Mouse (Mus musculus): ENCODE data around the gene Zbtb16. TPM values are rescaled to one million over a fixed set of nuclear protein-coding genes. Genes with fewer than 3 reads are reported as not detected.
A peak's percentile ranks its signal among the peaks of the same experiment; 100 is the strongest.

Zbtb16 gene
- polyA plus RNA-seq, 1 experiment = 3.0 TPM

- no peaks in the 10 kb centered on the region; the same call in 1 of the 2 replicates for H3K4me1 ChIP-seq (ENCODE audit: control insufficient read depth, insufficient read depth, low read length)
- no peaks in the 10 kb centered on the region for H3K36me3 ChIP-seq (ENCODE audit: control insufficient read depth, insufficient read depth, low read length)
- 3% methylated on average over 12 of the region's 12 CpGs for WGBS
- no peak for DNase-seq
- H3K4me3 ChIP-seq (ENCODE audit: insufficient read depth, low read depth, low read length) = peak overlapping the region; percentile 37
- H3K27ac ChIP-seq (ENCODE audit: insufficient read depth, low read depth, low read length) = 0 out of 2 replicates have a peak overlapping the region, but pooled peaks have one; percentile 24
- TF ChIP-seq POLR2A (IDR thresholded peaks at IDR 0.05; ENCODE audit: low read depth, low read length) = no peak
- TF ChIP-seq CTCF (conservative IDR thresholded peaks at IDR 0.05; ENCODE audit: insufficient read depth, insufficient read length, low read depth, low read length) = no peak
- no peaks in the 10 kb centered on the region for H3K27me3 ChIP-seq (replicated peaks; ENCODE audit: control insufficient read depth, insufficient read depth, low read length)
Observed at GRCm38 (mm10) chr9:48836566-48836930, 526 bp upstream of the Zbtb16 start.

GRCm38 (mm10) chr9:48834541-48835411 is 1.2 kb downstream of the Zbtb16 start:
- WGBS = 4% methylated on average over 65 of the region's 65 CpGs
- no peaks in the 10 kb centered on the region for H3K36me3 ChIP-seq (ENCODE audit: control insufficient read depth, insufficient read depth, low read length)
- H3K4me1 ChIP-seq (ENCODE audit: control insufficient read depth, insufficient read depth, low read length) = no peaks in the 10 kb centered on the region; the same call in 1 of the 2 replicates
- H3K27ac ChIP-seq (ENCODE audit: insufficient read depth, low read depth, low read length) = no peak overlapping the region
- DNase-seq = peak; percentile 31
- TF ChIP-seq CTCF (conservative IDR thresholded peaks at IDR 0.05; ENCODE audit: insufficient read depth, insufficient read length, low read depth, low read length) = no peak
- no peak for TF ChIP-seq POLR2A (IDR thresholded peaks at IDR 0.05; ENCODE audit: low read depth, low read length)
- H3K4me3 ChIP-seq (ENCODE audit: insufficient read depth, low read depth, low read length) = peak overlapping the region; percentile 92
- H3K27me3 ChIP-seq (replicated peaks; ENCODE audit: control insufficient read depth, insufficient read depth, low read length) = no peaks in the 10 kb centered on the region

- Histone ChIP-seq H3K27me3 (replicated peaks; ENCODE audit: control insufficient read depth, insufficient read depth, low read length) (no peaks in the 10 kb centered on the region), H3K4me3 (ENCODE audit: insufficient read depth, low read depth, low read length) (peak overlapping the region; percentile 92), H3K4me1 (ENCODE audit: control insufficient read depth, insufficient read depth, low read length) (no peaks in the 10 kb centered on the region; the same call in 1 of the 2 replicates), H3K27ac (ENCODE audit: insufficient read depth, low read depth, low read length) (no peak overlapping the region), H3K36me3 (ENCODE audit: control insufficient read depth, insufficient read depth, low read length) (no peaks in the 10 kb centered on the region)
- no peak for TF ChIP-seq POLR2A (IDR thresholded peaks at IDR 0.05; ENCODE audit: low read depth, low read length)
- no peak for TF ChIP-seq CTCF (conservative IDR thresholded peaks at IDR 0.05; ENCODE audit: insufficient read depth, insufficient read length, low read depth, low read length)
- DNase-seq = no peak
- 54% methylated on average over 4 of the region's 4 CpGs for WGBS
Observed at GRCm38 (mm10) chr9:48834006-48834405, 2.0 kb downstream of the Zbtb16 start.

- no peak for DNase-seq
- TF ChIP-seq POLR2A (IDR thresholded peaks at IDR 0.05; ENCODE audit: low read depth, low read length) = no peak
- no peak for TF ChIP-seq CTCF (conservative IDR thresholded peaks at IDR 0.05; ENCODE audit: insufficient read depth, insufficient read length, low read depth, low read length)
- H3K4me1 ChIP-seq (ENCODE audit: control insufficient read depth, insufficient read depth, low read length) = no peaks in the 10 kb centered on the region; the same call in 1 of the 2 replicates
- H3K4me3 ChIP-seq (ENCODE audit: insufficient read depth, low read depth, low read length) = no peak overlapping the region
- H3K36me3 ChIP-seq (ENCODE audit: control insufficient read depth, insufficient read depth, low read length) = no peaks in the 10 kb centered on the region
- H3K27ac ChIP-seq (ENCODE audit: insufficient read depth, low read depth, low read length) = no peak overlapping the region
- WGBS = 92% methylated on average over 11 of the region's 11 CpGs
- no peaks in the 10 kb centered on the region for H3K27me3 ChIP-seq (replicated peaks; ENCODE audit: control insufficient read depth, insufficient read depth, low read length)
Observed at GRCm38 (mm10) chr9:48833493-48833892, 2.5 kb downstream of the Zbtb16 start.

GRCm38 (mm10) chr9:48832473-48833100 is 3.4 kb downstream of the Zbtb16 start:
- no peak overlapping the region for H3K27ac ChIP-seq (ENCODE audit: insufficient read depth, low read depth, low read length)
- no peak for DNase-seq
- no peaks in the 10 kb centered on the region; the same call in 1 of the 2 replicates for H3K4me1 ChIP-seq (ENCODE audit: control insufficient read depth, insufficient read depth, low read length)
- 95% methylated on average over 20 of the region's 20 CpGs for WGBS
- no peak overlapping the region for H3K4me3 ChIP-seq (ENCODE audit: insufficient read depth, low read depth, low read length)
- TF ChIP-seq CTCF (conservative IDR thresholded peaks at IDR 0.05; ENCODE audit: insufficient read depth, insufficient read length, low read depth, low read length) (no peak), POLR2A (IDR thresholded peaks at IDR 0.05; ENCODE audit: low read depth, low read length) (no peak)
- no peaks in the 10 kb centered on the region for H3K27me3 ChIP-seq (replicated peaks; ENCODE audit: control insufficient read depth, insufficient read depth, low read length)
- no peaks in the 10 kb centered on the region for H3K36me3 ChIP-seq (ENCODE audit: control insufficient read depth, insufficient read depth, low read length)

- Histone ChIP-seq H3K27ac (ENCODE audit: insufficient read depth, low read depth, low read length) (no peak overlapping the region), H3K36me3 (ENCODE audit: control insufficient read depth, insufficient read depth, low read length) (no peaks in the 10 kb centered on the region), H3K4me3 (ENCODE audit: insufficient read depth, low read depth, low read length) (no peak overlapping the region), H3K4me1 (ENCODE audit: control insufficient read depth, insufficient read depth, low read length) (no peaks in the 10 kb centered on the region; the same call in 1 of the 2 replicates), H3K27me3 (replicated peaks; ENCODE audit: control insufficient read depth, insufficient read depth, low read length) (no peaks in the 10 kb centered on the region)
- no peak for DNase-seq
- TF ChIP-seq POLR2A (IDR thresholded peaks at IDR 0.05; ENCODE audit: low read depth, low read length) = no peak
- no peak for TF ChIP-seq CTCF (conservative IDR thresholded peaks at IDR 0.05; ENCODE audit: insufficient read depth, insufficient read length, low read depth, low read length)
- WGBS = 92% methylated on average over 23 of the region's 23 CpGs
Observed at GRCm38 (mm10) chr9:48831560-48832460, 4.2 kb downstream of the Zbtb16 start.

All from kidney, adult 2 months (tissue).